Mouse (Mus musculus) lung, postnatal 36 days (tissue): ENCODE results near the gene Slc22a22.
"Not testable (repeated sequence)": the region's sequence is repeated elsewhere in the genome, so short reads cannot be mapped to it uniquely, and the experiment has no call there.

Experiments
- DNase-seq: peaks from one replicate; pipeline ENCODE4 v3.0.0; 2022; ENCODE audit warnings: mixed read lengths

The Slc22a22 gene

GRCm38 (mm10) chr15:57366446-57366845, 111.0 kb downstream of the Slc22a22 start:
- DNase-seq, result no peak

GRCm38 (mm10) chr15:57355278-57355677, 122.1 kb downstream of the Slc22a22 start:
- no peak for DNase-seq

- DNase-seq, result no peak
These were observed 136.9 kb downstream of the Slc22a22 start for GRCm38 (mm10) chr15:57340499-57340898.

GRCm38 (mm10) chr15:57331326-57331725, 146.1 kb downstream of the Slc22a22 start:
- no peak for DNase-seq

- DNase-seq, result no peak
These were observed 159.4 kb downstream of the Slc22a22 start for GRCm38 (mm10) chr15:57318001-57318400.

GRCm38 (mm10) chr15:57316486-57316885, 160.9 kb downstream of the Slc22a22 start:
- no peak for DNase-seq

- DNase-seq, result no peak
These were observed 174.7 kb downstream of the Slc22a22 start for GRCm38 (mm10) chr15:57302710-57303109.

GRCm38 (mm10) chr15:57278505-57278904, 198.9 kb downstream of the Slc22a22 start:
- no peak for DNase-seq

- DNase-seq, result no peak
These were observed 201.0 kb downstream of the Slc22a22 start for GRCm38 (mm10) chr15:57276411-57276810.

- DNase-seq, result not testable (repeated sequence)
These were observed 237.4 kb downstream of the Slc22a22 start for GRCm38 (mm10) chr15:57240061-57240460.

- DNase-seq, result no peak
These were observed 247.0 kb downstream of the Slc22a22 start for GRCm38 (mm10) chr15:57230439-57230838.

GRCm38 (mm10) chr15:57205315-57205714, 272.1 kb downstream of the Slc22a22 start:
- no peak for DNase-seq

- DNase-seq, result no peak
These were observed 272.9 kb downstream of the Slc22a22 start for GRCm38 (mm10) chr15:57204444-57204930.
